Mouse (Mus musculus) naive thymus-derived CD4-positive, alpha-beta T cell, adult 2 months (primary cell): ENCODE data around the gene Gm20388.
"Not testable (repeated sequence)": the region's sequence is repeated elsewhere in the genome, so short reads cannot be mapped to it uniquely, and the experiment has no call there.

Source experiments
- DNase-seq: peaks from one replicate; pipeline ENCODE4 v3.0.0-alpha.2; 2011; ENCODE audit warnings: low read depth

Gene Gm20388

DNA sequence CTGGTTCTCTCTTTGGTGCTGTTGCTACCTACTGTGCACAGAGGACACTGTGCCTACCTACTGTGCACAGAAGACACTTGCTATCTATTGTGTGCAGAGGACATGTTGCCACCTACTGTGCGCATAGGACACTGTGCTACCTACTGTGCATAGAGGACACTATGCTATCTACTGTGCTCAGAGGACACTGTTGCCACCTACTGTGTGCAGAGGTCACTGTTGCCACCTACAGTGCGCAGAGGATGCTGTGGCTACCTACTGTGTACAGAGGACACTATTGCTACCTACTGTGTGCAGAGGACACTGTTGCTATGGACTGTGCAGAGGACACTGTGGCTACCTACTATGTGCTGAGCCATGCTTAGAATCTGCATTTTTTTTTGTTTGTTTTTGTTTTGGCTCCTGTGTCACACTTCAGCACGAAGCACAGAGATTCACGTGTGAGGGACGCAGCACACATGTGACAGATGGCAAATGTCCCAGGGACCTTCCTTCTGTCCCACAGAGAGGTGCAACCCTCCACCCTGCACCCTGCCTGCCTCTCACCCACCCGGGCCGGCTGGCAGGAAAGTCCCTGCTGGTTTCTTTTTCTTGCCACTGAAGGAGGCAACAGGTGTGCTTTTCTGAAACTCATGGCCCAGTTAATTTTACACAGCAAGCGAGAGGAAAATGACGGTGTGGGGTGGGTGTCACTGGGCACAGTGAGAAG lies 886.5 kb downstream of the Gm20388 start:
- peak; percentile 9 for DNase-seq

DNA sequence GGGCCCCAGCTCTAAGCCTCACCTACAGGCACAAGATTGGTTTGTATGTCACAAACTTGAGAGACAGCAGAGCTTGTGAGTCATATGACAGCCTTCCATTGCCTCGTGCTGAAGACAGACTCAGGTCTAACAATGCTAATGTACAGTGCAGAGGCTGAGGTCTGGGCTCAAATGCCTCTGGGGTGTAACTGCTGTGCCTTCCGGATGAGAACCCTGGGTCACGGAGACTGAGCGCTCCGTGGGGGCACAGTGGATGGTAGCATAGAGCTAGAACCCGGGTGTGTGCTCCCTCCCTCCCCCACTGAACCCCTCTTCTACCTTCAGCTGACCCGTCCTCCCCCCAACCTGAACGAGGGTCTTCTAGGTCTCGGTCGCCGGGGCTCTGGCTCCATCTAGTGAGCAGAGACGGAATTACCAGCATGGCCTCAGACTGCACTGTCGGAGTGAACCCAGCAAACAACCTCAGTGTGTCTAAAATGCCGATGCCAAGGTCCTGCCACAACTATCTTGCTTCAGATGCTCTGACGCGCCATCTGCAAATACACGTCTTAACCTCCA lies 889.7 kb downstream of the Gm20388 start:
- DNase-seq: peak; percentile 61

DNA sequence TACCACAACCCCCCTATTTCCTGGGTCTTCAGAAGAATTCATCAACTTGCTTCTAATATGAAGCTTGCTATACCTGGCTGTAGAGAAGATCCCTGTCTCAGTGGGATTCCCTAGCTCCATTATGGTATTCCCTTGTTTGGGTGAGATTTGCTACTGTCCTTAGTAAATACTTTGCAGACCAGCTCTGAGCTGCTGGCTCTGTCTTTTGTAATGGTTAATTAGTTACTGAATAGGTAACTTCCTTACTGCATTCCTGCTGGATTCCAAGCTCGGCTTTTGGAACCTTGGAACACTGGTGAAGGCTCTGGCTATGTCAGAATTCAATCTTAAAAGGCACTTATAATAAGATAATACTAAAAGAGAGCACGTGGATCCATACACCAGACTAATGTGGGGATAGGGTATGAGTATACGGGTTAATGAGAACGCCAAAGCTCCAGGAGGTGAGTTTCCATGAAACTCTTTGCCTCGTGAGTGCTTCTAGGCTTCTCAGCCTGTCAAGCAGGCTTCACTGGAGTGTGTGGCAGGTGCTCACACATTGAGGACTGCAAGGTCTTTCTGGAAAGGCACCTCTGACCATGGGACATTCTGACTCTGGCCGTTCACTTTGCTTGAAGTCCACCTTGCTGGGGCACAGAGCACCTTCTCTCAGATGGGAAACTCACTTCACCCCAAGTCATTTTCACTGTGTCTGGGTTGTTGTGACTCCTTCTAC lies 893.2 kb downstream of the Gm20388 start:
- not testable (repeated sequence) for DNase-seq

DNA sequence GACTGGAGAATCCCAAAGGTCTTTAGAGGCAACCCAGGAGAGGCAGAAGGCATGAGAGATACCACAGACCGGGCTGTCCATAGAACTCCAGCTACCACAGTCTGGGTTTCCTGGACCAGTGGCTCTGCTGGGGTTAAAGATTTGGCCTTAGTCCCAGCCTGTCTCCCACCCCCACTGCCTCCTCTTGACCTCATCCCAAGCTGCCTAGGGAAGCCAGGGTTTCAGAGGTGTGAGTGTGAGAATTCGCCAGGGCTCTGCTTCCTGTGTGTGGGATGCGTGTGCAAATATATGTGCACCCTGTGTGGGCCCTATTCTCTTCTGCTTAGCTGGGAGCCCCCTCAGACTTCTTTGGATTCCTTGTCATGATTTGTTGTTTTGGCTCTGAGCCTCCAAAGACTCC lies 894.1 kb downstream of the Gm20388 start:
- DNase-seq: no peak

DNA sequence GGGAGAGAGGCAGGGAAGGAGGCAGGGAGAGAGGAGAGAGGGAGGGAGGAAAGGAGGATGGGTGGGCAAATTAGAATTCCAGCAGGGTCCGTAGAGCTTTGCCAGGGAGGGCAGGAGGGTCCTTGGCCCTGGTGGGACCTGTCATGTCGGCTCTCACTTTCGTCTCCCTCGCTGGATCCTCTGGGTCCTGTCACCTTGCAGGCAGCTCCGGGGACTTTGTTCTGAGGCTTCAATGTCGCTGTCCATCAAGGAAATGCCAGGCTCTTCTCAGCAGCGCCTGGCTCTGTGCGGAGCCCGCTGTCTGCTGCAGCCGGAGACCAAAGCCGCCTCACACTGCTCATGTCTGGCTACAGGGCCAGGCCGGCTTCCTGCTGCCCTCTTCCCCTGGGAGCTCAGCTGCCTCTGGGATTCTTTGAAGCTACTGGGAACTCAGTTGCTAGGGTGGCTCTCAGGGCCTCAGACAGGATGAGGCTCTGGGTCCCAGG lies 896.2 kb downstream of the Gm20388 start:
- no peak for DNase-seq

DNA sequence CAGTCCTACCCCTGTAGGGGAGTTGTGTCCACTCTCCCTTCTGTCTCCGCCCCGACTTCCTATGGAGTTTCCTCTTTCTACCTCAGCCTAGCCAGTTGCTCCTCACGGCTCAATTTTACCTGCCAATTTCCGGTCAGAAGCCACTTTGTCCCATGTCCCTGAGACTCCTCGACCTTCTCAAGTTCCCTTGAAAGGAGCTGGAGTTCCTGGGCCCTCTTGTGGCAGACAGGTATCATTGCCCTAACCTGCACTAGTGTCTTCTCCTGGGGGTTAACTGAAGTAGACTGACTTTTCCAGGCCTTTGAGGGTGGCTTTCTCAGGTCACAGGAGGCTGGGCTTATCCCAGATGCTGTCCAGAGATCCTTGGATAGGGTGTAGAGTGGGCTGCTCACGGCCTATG lies 897.1 kb downstream of the Gm20388 start:
- DNase-seq: peak; percentile 23

DNA sequence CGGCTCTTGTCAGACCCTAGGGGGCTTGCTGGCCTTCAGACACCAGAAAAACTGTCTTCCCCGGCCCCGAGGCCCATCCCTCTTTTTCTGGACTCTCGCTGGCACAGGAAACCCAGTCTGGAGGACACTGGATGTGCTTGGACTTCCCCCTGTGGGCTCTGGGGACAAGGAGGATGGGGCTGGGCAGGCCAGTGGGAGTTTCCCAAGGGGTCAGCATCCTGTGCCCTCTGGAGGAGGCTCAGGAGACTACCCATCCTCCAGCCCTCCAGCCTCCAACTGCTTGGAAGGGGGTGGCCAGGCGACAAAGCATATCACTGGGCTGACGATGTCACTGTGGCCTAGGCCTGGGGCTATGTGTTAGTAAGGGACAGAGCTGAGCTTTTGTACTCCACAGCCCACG lies 898.4 kb downstream of the Gm20388 start:
- no peak for DNase-seq

DNA sequence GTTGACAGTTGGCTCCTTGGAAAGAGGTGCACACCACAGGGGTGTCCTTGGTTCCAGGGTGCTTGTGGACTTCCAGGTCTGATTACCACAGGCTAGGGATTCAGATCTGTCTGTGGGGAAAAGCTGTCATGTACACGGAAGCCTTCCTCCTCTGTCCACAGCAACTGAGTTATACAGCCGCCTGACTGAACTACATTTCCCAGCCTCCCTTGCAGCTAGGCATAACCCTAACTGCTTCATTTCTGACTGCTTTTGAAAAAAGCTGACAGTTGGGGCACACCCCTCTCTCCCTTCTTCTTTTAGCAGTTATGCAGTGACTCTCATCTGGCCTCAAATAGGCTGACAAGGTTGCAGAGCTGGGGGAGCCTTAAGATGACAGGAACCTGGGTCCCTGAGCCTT lies 901.3 kb downstream of the Gm20388 start:
- DNase-seq: no peak

DNA sequence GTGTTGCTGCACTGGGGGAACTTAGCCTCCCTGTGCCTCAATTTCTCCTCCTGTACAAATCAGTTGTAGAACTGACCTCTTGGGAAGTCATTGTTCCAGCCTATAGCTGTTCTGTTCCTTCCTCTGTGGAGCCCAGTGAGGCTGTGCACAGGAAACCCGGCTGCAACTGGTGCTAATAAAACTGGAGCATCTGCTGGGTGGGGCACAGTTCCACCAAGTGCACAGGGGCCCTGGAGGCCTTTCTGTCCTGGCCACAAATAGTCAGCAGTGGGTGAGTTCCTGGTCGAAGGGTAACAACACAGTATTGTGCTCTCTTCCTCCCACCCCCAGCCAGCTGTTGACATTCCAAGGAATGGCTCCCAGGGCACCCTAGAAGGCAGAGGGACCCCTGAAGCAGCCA lies 902.4 kb downstream of the Gm20388 start:
- DNase-seq: no peak

DNA sequence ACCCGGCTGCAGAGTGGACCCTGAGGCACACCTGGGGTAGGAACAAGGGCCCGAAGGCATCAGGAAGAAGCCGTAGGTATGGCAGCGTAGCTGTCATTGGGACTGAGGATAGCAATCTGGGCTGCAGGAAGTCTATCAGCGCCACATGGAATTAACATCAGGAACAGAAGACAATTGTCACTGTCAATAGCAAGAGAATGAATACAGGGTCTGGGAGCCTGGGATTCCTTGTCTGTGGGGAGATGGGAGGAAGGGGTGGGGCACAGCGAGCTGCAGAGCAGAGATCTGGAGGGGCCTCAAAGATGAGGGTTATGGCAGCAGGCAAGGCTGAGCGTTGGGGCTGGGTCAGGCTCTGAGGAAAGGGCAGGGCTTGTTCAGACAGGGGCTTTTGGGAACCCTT lies 903.2 kb downstream of the Gm20388 start:
- no peak for DNase-seq

DNA sequence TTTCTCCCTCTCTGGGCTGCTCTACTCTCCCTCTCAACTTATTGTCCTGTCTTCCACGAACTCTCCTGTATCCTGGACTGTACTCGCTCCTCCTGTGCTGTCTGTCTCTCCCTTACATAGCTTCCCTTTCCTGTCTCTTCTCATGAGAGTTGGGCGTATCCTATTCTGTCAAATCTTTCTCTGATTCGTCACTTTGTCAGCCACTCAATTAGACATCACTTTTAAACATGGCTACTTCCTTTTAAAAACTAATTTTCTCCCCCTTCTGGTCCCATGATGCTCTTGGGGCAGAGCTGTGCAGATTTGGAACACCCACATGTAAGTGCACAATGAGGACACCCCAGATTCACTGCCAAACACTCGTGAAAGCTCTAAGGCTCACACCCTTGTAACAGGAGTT lies 905.7 kb downstream of the Gm20388 start:
- no peak for DNase-seq

DNA sequence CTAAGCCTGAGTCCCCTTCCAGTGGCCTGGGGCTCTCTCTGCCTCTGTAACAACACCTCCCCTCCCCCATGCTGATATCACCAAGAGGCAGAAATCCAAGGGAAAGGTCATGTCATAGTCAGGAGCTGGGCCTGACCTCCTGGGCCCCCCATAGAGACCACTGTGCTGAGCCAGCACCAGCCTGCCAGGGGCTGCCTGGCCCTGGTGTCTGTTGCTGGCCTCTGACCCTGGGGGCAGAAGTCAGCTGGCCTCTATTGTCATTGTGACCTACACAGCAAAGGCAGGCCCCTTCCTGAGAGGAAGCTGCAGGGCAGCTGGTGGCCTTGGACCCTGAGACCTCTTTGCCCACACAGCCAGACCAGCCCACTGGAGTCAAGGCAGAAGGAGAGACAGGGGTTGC lies 909.3 kb downstream of the Gm20388 start:
- no peak for DNase-seq

DNA sequence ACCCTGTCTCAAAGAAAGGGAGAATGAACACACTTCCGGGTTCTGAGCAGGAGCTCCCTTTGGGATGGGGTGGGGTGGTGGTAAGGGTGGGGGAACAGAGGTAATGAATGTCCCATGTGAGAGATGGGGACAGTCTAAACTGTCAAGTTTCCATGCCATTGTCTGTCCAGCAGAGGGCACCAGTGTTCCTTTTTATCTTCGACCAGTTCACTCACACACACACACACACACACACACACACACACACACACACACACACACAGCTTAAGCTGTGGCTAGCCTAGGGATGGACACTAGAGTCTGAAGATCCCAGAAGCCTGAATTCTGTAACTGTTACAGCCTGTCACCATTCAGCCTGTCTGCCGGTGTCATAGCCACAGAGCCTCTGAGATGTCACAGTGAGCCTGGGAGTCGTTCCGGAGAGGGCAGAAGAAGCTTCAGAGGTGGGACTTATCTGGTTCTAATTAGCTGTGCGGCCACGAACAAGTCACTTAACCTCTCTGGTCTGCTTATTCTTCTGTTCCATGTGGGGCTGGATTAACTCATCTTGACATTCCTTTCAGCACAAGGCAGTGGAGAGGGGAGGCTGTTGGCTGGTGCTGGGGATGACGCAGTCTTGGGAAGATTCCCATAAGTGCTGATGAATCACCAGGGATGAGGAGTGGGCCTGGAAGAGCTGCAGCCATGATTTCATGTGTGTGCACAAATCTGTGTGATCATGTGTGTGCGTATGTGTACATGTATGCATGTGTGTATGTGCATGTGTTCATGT lies 910.9 kb downstream of the Gm20388 start:
- peak; percentile 67 for DNase-seq

DNA sequence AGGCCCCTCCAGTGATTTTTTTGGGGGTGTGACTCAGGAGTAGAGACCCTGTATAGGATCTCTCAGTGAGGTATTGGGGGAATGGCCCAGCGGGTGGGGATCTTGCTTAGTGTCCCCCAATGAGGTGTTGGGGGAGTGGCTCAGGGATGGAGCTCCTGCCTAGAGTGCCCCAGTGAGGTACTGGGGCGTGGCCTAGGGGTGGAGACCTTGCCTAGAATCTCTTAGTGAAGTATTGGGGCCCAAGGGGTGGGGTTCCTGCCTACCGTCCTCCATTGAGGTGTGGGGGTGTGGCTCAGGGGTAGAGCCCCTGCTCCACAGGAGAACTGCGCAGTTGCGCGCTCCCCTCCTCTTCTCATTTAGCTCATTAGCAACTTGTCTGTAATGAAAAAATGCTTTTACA lies 912.7 kb downstream of the Gm20388 start:
- DNase-seq: no peak

DNA sequence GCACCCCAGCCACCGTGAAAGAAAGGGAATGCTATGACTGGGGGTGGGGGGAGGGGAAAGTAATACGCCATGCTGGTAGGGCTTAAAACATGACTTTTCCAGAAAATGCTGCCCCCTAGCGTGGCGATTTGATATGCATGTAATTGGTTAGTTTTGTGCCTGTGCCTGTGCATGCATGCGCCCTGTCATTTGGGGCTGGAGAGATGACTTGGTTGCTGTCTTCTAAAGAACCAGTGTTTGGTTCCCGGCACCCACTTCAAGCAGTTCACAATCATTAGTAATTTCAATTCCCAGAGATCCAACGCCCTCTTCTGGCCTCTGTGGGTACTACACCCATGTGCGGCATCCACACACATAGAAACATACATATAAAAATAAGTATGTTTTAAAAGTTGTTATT lies 913.2 kb downstream of the Gm20388 start:
- DNase-seq: no peak

DNA sequence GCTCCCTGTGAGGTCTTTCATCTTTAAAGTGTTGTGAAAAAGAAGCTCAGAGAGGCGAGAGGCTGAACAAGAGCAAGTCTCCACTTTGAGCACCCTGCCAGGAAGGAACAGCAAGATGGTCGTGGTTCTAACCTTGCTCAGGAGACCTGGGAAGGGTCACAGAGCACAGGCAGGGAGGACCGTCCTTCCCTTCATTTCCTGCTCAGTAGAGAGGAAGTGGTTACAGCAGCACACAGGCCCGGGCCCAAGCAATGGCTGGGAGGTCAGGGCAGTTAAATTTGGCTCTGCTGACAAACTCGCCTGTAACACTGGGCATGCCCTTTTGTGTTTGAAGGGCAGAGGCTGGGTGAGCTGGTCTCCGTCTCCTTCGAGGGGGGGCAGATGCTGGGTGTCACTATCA lies 914.0 kb downstream of the Gm20388 start:
- no peak for DNase-seq

DNA sequence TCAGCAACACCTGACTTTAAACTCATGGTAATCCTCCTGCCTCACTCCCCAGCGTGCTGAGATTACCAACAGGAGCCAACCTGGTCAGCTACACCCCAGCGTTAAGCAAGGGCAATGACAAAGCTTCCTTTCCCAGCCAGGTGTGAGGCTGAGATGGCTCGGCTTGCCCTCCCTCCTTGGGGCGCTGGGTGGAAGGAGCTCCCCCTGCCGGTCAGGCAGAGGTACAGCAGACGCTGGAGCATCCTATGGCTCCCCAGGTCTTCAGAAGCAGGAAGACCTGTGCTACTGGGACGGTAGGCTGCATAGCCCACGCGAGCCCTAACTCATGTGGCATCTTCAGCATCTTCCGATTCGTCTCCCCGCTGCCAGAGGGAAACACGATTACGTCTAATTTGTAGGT lies 917.6 kb downstream of the Gm20388 start:
- DNase-seq: peak; percentile 71

DNA sequence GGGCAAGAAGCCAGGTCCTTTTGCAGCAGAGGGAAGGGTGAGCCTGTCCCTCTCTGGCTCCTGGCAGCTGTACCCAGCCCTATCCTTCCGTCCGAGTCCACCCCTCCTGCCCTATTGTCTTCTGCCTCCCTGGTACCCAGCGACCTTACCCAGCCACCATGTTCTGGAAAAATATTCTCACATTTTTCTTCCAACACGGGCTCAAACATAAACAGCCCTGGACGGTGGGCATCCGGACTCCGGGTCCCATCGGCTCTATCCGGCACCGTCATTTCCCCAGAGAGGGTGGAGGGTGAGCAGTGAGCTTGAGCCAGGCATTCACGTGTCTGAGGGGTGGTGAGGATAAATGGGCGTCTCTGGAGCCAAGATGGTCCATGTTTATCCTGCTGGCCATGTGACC lies 920.0 kb downstream of the Gm20388 start:
- no peak for DNase-seq

DNA sequence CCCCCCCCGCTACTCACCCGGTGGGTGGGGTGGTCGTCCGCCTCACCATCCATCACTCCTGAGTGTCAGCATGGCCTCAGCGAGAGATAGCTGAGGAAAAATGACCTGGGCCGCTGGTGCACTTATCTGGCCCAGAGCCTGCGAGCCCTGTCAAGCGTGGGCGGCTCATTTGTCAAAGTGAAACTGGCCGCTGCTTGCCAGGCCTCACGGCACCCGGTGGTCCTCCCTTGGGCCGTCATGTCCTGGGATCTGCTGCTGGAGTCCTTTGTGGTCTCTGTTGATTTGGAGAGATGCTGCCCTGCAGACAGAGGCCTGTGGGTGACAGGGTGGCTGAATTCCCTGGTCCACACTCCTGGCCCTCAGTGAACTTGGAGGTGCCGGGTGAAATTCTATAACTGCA lies 921.4 kb downstream of the Gm20388 start:
- DNase-seq: no peak

DNA sequence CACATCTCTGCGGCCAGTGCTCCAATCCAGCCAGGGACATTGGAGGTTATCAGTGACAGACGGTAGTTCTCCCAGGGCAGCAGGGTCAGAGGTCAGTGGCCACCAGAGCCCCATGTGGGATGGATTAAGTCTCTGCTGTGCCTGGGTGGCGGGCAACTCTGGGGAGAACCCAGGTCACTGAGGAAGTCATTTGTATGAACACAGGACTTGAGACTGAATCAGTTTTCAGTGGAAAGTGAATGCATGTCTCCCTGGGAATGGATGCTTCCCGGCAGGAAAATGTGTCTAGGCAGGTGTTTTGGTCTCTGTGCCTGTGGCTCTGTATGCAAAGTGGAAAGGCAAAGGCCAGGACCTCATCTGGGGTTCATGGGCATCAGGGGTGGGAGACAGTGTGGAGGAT lies 922.6 kb downstream of the Gm20388 start:
- DNase-seq: no peak

DNA sequence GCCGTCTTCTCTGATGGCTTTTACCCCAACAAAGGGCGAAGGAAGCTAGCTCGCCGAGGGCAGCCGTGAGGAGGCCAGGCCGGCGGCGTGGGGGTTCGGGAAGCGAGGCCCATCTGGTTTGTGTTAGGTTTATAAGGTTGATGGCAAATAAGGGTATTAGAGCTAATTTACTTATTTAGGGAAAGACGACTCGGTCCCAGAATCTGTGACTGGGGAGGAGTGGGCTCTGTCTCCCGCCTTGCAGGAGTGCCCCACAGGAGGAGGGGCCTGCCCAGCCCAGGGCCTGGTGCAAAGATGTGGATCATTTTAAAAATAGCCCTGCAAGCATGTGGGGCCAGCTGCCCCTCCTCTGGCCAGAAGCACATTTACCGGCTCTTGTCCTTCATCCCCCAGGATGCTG lies 928.4 kb downstream of the Gm20388 start:
- no peak for DNase-seq

DNA sequence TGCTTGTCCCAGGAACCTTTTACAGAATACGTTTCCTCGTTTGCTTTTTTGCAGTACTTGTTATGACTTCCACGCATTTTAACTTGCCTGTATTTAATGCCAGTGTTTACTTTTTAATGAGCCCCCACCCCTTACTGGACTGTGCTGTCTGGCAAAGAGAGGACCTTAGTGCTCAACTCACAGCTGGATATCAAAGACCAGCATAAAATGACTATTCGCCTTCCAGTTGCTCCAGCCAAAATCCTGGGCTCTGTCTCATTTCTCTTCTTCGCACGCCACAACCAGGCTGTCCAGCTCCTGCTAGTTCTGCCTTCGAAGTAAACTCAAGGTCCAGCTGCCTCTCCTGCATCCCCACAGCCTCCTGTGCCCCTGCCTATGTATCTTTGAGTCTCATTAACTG lies 932.4 kb downstream of the Gm20388 start:
- no peak for DNase-seq

DNA sequence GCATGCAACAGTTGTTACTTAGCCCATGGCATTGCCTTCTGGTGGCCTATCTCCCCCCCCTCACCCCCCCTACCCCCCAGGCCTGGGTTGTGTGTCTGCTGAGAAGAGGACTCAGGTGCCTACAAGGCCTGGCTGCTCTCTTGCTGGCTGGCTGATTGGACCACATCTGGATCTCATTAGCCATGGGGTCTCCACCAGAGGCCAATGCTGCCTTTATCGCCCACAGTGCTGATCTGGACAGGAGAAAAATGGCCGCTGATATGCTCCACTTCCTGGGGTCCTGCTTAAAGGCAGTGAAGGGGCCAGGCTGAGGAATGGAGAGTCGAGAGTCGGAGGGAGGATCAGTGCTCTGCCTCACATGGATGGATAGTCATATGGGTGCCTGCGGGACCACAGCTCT lies 935.4 kb downstream of the Gm20388 start:
- DNase-seq: no peak
